Mouse (Mus musculus) heart, adult 8-10 months (tissue): Measurements from ENCODE around the gene Siglec1. TPM values are rescaled to one million over a fixed set of nuclear protein-coding genes. Genes with fewer than 3 reads are reported as not detected.

Experiments used
- DNase-seq: peaks from one replicate; pipeline ENCODE4 v3.0.0; 2022; ENCODE audit warnings: low spot score
- total RNA-seq, 4 experiments: library from RNA; stranded (reverse); gene quantifications; 2 replicates each; pipeline ENCODE4 v1.2.4; 2022

Siglec1 gene
- total RNA-seq, 4 experiments from 2014 or later, result 0.98 to 2.4 (median 1.5) TPM

- DNase-seq, result no peak
These were observed 10.5 kb upstream of the Siglec1 start for GRCm38 (mm10) chr2:131097087-131097486.

DNA sequence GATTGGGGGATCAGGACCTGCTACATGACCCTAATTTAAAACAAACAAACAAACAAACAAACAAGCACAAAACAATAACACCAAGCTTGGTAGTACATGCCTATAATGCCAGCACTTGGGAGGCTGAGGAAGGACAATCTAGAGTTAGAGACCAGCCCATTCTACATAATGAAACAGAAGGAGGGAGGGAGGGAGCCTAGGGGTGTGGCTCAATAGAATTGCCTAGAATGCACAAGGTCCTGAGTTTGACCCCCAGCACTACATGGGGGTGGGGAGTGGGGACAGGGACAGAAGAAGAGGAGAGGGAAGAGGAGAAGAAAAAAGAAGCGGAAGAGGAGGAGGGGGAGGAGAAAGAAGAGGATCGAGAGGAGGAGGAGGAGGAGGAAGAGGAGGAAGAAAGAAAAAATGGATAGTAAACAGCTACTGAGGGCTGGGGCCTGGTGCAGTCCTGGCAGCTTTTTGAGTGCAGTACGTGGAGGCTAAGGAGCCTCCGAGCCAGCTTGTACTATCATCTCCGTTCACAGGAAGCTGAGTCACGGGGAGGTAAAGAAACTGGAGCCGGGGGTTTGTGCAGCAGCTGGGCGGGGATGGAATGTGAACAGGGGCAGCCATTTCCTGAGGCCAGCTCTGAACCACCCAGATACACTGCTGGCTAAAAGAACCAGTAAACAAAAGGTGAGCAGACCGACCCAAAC lies 9.7 kb upstream of the Siglec1 start:
- peak; percentile 85 for DNase-seq

GRCm38 (mm10) chr2:131094823-131095222 lies 8.3 kb upstream of the Siglec1 start:
- DNase-seq, result peak; percentile 84

GRCm38 (mm10) chr2:131093577-131093976 lies 7.0 kb upstream of the Siglec1 start:
- no peak for DNase-seq

DNA sequence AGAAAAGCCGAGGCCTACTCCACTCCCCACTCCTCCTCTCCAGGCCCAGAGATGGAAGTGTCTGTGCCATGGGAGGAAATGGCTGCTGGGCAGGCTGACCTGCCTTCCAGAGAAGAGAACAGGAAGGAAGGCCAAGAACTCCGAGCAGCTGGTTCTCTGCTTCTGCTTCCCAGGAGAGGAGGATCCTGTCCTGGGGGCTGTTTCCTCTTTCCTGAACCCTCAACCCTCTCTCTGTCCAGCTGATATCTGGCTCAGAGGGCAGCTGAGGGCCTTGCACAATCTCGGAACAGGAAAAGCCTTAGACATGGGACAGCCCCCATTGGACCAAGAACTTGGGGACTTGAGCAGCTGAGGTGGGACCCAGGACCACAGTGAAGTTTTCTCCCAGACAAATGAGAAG lies 4.3 kb upstream of the Siglec1 start:
- DNase-seq, result peak; percentile 58

DNA sequence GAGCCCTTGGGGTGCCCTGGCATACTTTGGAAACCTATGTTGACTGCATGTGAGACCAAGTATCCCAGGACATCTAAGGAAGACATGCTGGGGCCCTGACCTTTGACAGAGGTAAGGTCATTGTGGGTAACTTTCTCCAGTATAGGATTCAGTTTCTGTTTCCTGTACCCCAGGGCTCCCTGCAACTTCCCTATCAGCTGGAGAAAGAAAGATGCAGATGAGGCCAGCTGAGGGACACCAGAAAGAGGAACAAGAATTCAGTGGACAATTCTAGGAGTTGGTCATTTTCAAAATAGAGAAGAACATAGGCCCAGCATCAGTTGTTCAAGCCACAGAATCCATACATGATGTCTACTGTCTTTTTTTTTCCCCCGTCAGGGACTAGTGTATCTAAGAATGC lies 3.1 kb upstream of the Siglec1 start:
- no peak for DNase-seq

GRCm38 (mm10) chr2:131088581-131088980 lies 2.0 kb upstream of the Siglec1 start:
- no peak for DNase-seq

- DNase-seq, result no peak
These were observed 2.4 kb downstream of the Siglec1 start for GRCm38 (mm10) chr2:131084206-131084605.

DNA sequence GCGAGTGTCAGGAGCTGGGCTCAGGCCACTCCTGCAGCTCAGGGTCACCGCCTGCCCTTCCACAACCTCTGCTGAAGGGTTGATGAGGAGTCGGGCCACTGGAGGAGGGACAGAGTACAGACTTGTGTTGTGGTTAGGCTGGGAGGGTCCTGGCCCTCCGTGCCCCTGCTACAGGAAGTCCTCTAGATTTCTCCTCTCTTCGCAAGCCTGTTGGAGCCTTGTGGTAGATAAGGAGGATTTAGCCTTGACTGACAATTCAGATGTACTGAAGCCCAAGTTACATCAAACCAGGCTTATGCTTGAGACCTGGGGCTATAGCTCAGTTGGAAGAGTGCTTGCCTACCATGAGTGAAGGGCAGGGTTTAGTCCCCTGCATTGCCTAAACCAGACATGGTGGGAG lies 6.1 kb downstream of the Siglec1 start:
- no peak for DNase-seq

DNA sequence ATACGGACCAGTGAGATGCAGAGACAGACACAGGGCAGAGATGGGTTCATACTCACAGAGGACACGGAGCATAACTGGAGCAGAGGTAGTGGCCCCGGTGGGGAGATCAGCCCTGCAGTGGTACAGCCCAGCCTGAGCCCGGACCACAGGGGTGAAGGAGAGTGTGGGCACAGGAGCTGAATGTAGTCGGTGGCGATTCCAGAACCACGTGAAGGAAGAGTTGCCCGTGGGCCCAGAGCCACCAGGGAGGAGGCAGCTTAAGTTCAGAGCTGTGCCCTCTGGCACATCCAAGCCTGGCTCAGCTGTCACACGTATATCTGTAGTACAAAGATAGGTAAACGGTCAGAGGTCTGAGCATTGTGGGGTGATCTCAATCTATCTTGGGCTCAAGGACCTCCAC lies 14.0 kb downstream of the Siglec1 start:
- DNase-seq, result no peak

GRCm38 (mm10) chr2:131067481-131067880 lies 19.1 kb downstream of the Siglec1 start:
- no peak for DNase-seq

- no peak for DNase-seq
These were observed 20.2 kb downstream of the Siglec1 start for GRCm38 (mm10) chr2:131066342-131066741.

- no peak for DNase-seq
These were observed 23.1 kb downstream of the Siglec1 start, which contains the start of gene Adam33 for GRCm38 (mm10) chr2:131063404-131063864. Gene Adam33, minus strand, starts transcription at chr2:131063814.

DNA sequence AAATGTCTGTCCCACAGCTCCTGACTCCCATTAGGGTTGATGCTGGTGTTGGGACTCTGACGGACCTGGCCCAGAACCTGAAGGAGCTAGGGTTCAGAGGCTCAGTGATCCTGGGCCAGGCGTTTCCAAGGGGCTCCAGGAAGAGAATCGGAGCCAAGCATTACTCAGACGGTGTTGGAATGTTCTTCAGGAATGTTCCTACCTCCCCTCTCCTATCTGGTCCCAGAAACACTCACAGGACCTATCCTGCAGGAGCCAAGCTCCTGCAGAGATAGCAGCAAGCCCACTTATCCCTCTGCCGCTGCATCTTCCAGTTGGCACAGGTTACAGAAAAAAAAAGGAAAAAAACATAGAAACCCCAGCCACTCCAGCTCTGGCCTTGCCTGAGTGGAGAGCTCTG lies 25.0 kb downstream of the Siglec1 start:
- no peak for DNase-seq

DNA sequence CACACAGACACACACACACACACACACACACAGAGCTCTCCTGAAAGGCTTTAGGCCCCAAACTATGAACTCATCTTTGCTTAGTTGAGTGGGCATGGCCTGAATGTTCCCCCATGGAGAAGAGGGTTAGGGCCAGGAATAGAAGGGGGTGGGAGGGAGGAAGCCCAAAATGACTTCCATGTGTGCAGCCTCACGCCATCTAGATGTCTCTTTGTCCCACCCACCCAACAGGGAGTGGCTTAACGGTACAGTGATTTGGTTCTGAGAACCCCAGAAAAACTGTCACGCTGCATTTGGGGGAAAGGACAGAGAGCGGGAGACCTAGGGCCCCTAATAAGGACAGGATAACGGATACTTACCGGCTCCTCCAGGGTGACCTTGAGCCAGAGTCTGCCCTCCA lies 25.8 kb downstream of the Siglec1 start:
- DNase-seq, result no peak

DNA sequence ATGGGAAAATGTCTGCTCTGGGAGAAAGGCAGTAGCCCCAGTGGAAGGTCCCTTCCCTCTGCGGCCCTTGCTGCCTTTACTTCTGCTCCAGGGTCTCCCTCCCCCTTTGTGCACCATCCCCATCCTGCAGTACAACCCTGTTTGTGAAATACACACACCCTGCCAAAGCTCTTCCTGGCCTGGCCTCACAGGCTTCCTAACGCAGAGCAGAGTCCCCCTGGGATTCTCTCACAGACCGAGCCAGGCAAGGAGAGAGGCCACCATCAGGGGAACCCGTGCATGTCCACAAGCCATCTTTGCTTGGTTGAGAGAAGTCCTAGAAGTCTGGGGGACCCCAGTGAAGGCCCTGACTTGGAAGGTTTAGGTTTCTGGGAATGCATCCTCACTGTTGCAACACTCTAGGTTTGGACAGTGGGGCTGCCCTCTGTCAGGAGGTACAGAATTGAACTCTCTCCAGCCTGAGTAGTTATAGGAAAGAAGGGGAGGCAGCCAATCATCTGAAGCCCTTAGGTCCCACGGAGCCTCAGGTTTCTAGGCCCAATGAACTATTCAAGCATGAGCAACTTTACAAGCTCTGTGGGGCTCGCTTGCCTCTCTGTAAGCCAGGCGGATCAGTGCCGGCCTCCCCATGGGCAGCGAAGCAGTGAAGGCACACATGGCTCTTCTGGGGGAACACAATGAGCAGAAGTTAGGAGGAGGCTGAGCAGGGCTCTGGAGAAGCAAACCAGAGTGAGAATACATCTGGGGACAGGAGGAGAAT lies 26.6 kb downstream of the Siglec1 start:
- peak; percentile 39 for DNase-seq

- DNase-seq, result peak; percentile 81
These were observed 27.2 kb downstream of the Siglec1 start for GRCm38 (mm10) chr2:131059377-131059776.

DNA sequence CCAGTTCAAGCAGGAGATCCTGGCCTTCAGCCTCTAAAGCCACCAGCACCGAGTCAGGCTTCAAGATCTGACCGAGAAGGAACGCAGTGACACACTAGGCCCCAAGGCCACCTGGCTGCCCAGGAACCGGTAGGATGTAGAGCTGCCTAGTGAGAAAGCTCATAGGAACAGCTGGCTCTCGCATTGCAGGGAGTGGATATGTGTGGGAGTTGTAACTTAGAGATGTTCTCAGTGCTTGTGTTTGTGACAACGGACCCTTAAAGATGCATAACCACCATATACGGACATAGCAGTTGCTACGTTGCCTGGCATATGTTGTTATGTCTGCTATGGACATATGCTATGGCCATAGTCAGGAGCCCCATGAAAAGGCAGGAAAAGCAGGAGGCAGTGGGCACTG lies 27.9 kb downstream of the Siglec1 start:
- DNase-seq, result no peak

GRCm38 (mm10) chr2:131056191-131056590 lies 30.4 kb downstream of the Siglec1 start:
- DNase-seq, result no peak

- peak; percentile 50 for DNase-seq
These were observed 30.9 kb downstream of the Siglec1 start for GRCm38 (mm10) chr2:131055631-131056030.

DNA sequence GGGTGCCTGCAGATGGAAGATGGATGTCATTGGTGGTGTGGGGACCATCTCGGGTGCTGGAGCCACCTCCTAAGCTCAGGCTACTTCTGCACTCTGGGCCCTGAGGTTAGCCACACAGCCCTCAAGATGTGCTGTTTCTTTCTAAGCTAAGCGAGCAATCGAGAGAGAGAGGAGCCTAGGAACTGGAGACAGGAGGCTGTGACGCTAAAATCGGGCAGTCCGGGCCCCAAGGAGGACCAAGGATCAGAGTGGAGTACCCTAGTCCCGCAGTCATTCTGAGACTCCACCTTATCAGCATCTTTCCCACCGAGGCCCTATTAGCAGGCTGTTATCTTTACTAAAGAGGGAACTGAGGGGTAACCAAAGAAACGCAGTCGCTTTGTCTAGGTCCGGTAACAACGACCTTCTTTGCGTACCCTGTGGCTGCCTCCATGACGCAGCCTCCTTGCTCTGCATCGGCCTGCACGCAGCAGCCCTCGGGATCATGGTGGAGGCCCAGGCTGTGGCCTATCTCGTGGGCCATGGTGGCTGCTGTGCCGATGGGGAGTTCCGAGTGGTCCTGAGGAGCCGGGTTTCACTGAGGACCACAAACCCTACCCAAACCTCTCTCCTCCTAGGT lies 31.8 kb downstream of the Siglec1 start:
- no peak for DNase-seq

GRCm38 (mm10) chr2:131053851-131054645 lies 32.5 kb downstream of the Siglec1 start:
- DNase-seq, result no peak
